Mouse (Mus musculus): ENCODE data around the gene G6pc3.
"Not testable (repeated sequence)": the region's sequence is repeated elsewhere in the genome, so short reads cannot be mapped to it uniquely, and the experiment has no call there.

The G6pc3 gene

DNA sequence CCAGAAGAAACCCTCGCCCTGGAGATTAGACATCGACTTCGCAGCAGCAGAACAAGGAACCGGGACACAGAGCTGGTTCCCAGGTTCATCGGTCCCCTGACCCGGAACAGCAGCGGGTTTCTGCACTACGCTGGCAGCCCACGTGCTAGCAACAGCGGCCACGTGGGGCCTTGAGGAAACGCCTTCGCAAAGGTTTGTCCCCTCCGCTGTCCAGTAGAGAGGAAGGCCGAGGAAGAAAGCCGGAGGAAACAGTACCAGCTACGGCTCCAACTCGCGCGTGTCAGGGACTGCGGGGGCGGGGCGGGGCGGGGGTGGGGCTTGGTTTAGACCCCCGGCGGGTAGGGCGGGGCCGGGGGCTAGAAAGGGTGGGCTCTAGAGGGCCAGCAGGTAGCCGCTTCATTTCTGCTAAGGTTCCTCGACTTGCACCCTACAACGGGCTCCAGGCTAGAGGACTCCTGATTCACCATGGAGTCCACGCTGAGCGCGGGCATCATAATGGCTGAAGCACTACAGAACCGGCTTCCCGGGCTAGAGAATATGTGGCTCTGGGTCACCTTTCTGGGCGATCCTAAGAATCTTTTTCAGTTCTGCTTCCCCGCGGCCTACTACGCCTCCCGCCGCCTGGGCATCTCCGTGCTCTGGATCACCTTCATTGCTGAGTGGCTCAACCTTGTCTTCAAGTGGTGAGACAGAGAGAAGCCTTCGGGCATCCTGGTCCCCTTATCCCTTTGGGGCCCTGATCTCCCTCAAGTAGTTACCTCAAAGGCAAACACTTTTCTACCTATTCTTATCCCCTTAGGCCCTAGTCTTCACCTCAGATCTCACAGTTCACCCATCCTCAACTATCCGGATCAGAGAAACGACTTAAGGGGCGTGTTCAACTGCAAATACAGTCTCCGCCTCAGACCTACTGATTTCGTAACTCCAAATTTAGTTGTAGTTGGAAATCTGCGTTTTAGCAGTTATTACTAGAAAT lies at the start of gene G6pc3:
Gene G6pc3, plus strand, starts transcription at position 160 of the 976 bp plus-strand sequence.
- no peak for DNase-seq (ENCODE audit: extremely low read depth, low read depth, low spot score)

DNA sequence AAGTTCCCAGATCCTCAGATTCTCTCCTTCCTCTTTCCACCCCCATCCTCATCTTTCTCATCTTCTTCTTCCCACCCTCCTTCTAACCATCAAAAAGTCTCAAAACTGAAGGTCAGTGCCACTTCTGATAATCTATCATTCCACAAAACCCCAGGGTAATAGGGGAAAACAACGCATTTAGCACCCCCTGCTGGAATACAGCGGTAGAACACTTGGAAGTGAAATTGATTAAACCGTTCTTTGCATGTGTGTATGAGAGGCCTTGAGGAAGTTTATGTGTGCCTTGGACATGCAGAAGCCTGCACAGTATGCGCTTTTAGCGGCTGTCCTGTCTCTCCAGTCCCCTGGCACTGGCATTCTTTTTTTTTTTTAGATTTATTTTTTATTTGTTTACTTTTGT lies 48.9 kb upstream of the G6pc3 start:
- DNase-seq (ENCODE audit: extremely low read depth, low read depth, low spot score) = no peak

DNA sequence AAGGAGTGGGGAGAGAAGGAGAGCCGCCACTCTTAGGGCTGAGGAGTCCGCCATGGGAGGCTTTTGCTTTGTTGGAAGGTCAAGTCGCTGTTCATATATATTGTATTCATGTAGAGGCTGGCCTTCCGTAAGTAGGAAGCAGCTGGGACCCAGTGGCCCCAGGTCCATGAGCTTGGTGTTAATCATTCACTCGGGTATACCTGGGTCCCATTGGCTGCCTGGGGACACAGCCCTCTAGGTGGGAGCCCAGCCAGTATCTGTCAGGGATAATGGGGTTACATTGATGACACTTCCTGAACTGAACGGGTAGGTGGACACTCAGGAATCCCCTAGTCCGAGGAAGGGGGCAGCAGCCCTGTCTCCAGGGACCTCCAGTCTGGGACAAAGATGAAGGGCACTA lies 47.1 kb upstream of the G6pc3 start:
- no peak for DNase-seq (ENCODE audit: extremely low read depth, low read depth, low spot score)

DNA sequence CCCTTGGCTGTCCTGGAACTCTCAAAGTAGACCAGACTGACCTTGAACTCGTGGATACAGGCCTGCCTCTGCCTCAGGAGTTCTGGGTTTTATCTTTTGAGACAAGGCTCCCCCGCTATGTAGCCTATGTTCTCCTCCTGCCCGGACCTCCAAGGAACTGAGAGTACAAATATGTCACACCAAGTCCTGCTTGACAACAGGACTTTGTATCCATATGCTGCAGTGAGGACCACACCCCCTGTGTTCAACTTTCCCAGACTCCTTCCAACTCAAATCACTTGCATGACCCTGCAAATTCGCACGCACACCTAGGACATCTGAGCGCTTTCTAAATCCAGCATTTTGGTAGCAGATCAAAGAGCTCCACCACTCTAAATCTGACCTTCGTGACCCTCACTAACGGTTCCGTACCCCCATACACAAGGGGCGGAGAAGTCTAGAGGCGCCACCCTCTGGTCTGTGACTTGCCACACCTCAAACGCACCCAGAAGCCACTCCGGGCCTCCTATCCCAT lies 44.4 kb upstream of the G6pc3 start:
- DNase-seq (ENCODE audit: extremely low read depth, low read depth, low spot score) = no peak

DNA sequence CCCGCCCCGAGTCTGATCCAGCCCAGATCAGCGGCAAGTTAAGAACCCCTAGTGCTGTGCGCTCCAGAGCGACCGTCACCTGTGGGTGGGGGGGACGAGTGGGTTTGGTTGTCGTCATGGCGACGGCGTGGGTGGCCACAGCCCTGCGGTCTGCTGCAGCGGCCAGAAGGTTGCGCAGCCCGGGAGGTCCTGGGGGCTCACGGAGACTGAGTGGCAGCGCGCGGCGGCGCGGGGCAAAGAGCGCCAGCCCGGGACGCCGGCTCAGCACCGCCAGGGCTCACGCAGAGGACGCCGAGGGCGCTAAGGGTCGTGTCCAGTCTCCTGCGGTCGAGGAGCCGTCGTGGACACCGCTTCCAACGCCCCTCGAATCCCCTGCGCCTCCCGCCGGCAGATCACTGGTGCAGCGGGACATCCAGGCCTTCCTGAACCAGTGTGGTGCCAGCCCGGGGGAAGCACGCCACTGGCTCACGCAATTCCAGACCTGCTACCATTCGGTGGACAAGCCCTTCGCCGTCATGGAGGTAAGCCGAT lies 43.9 kb upstream of the G6pc3 start, which contains the start of gene Nags:
Gene Nags, plus strand, starts transcription at position 43 of the 531 bp plus-strand sequence.
- DNase-seq (ENCODE audit: extremely low read depth, low read depth, low spot score) = no peak

DNA sequence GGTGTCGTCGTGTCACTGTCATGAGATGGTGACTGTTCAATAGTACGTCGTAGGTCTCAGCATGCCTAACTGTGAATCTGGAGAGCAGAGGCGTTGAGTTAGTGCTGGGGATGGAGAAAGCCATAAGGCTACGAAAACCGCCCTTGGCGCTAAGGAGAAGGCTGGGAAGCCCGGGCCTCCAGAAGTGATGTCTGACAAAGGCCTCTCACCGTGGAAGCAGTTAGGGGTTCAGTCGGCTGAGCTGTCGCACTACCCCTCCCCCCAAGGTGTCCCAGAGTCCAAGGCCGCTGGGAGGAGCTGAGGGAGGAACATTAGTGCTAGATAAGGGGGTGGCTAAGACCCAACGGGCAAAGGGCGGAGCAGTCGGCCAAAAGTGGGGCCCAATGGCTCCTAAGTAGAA lies 43.4 kb upstream of the G6pc3 start:
- no peak for DNase-seq (ENCODE audit: extremely low read depth, low read depth, low spot score)

DNA sequence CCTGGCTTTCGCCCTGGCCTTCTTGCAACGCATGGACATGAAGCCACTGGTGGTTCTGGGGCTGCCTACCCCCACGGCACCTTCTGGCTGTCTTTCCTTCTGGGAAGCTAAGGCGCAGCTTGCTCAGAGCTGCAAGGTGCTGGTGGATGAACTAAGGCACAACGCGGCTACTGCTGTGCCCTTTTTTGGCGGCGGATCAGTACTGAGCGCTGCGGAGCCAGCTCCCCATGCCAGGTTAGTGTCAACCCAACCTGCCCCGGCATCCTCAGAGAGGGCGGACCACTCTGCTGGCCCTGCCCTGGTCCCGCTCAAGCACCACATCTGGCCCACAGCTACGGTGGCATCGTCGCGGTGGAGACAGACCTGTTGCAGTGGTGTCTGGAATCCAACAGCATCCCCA lies 42.9 kb upstream of the G6pc3 start:
- no peak for DNase-seq (ENCODE audit: extremely low read depth, low read depth, low spot score)

DNA sequence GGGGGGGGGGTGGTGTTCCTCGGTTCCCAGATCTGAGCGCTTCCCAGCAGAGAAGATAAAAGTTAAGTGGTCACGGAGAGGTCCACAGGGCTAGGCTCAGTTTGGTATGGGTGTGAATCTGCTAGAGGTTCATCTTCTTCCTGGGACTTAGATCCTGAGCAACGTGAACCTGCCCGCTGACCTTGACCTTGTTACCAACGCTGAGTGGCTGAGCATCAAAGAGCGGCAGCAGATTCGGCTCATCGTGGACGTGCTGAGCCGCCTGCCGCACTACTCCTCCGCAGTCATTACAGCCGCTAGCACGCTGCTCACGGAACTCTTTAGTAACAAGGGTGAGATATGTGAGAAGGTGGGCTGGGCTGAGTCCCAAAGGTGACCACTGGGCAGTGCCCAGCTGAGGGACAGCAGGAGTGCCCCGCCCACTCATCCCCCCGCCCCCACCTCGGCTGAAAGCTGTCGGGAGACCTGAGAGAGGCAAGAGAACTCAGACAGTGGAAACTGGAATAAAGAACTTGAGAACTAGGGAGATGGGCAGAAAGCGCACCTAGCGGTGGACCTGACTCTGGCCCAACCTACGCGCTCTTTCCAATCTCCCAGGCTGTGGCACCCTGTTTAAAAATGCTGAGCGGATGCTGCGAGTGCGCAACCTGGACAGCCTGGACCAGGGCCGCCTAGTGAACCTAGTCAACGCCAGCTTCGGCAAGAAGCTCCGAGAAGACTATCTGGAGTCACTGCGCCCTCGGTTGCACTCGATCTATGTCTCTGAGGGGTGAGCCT lies 42.0 kb upstream of the G6pc3 start:
- DNase-seq (ENCODE audit: extremely low read depth, low read depth, low spot score) = no peak

DNA sequence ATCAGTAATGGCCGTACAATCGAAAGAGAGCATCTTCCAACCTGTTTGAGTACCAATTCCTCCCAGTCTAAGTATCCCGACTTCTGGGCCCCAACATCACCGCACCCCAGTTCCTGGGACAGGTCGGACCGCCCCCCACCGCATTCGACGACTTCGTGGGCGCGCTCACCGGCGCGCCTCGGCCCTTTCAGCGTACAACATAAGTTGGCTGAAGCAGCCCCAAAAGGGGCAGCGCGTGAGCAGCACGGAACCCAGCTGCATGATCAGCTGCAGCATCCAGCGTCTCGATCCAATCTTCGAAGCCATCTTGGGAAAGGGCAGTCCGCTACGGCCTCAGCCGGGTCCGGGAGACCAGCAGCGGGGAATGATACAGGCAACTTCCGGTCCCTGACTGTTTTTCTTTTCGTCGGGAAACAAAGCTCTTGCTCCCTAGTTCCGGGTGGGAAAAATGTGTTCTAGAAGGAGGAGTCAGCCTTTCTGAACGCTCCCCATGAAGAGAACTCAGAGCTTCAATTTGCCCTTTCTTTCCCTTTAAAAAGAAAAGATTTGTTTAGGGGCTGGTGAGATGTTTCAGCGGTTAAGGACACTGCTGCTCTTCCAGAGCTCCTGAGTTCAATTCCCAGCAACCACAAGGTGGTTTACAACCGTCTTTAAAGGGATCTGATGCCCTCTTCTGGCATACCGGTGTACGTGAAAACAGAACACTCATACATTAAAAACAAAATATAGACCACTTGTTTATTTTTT lies 33.2 kb upstream of the G6pc3 start, which contains the start of gene Tmem101:
Gene Tmem101, minus strand, starts transcription at position 366 of the 747 bp plus-strand sequence.
- DNase-seq (ENCODE audit: extremely low read depth, low read depth, low spot score) = peak; percentile 61

DNA sequence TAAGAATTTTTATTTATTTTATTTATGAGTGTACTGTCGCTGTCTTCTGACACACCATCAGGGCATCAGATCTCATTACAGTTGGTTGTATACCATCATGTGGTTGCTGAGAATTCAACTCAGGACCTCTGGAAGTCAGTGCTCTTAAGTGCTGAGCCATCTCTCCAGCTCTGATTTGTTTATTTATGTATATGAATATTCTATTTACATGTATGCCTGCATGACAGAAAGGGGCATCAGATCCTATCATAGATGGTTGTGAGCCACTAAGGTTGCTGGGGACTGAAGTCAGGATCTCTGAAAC lies 32.7 kb upstream of the G6pc3 start:
- DNase-seq (ENCODE audit: extremely low read depth, low read depth, low spot score) = no peak

DNA sequence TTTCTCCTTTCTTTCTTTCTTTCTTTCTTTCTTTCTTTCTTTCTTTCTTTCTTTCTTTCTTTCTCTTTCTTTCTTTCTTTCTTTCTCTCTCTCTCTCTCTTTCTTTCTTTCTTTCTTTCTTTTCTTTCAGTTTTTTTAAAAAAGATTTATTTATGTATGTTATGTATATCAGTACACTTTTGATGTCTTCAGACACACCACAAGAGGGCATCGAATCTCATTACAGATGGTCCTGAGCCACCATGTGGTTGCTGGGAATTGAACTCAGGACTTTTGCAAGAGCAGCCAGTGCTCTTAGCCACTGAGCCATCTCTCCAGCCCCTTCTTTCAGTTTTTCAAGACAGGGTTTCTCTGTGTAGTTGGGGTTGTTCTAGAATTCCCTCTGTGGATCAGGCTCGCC lies 31.4 kb upstream of the G6pc3 start:
- DNase-seq (ENCODE audit: extremely low read depth, low read depth, low spot score) = not testable (repeated sequence)

DNA sequence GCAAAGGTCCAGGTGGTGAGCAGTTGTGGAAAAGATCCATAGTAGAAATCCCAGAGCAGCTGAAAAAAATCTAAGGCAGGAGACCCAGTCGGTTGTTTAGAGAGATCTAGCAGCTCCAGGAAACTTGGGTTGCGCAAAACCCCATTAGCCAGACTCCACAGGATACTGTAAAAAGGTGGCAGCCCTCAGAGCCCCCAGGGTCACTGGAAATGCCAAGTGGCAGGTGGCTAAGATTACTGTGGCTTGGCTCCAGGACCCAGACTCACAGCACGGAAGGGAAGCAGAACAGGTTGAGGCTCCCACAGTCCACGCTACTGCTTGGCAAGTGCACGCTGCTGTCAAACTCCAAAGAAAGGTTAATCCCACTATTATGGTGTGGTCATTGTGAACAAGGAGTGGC lies 29.6 kb upstream of the G6pc3 start:
- DNase-seq (ENCODE audit: extremely low read depth, low read depth, low spot score) = peak; percentile 73

DNA sequence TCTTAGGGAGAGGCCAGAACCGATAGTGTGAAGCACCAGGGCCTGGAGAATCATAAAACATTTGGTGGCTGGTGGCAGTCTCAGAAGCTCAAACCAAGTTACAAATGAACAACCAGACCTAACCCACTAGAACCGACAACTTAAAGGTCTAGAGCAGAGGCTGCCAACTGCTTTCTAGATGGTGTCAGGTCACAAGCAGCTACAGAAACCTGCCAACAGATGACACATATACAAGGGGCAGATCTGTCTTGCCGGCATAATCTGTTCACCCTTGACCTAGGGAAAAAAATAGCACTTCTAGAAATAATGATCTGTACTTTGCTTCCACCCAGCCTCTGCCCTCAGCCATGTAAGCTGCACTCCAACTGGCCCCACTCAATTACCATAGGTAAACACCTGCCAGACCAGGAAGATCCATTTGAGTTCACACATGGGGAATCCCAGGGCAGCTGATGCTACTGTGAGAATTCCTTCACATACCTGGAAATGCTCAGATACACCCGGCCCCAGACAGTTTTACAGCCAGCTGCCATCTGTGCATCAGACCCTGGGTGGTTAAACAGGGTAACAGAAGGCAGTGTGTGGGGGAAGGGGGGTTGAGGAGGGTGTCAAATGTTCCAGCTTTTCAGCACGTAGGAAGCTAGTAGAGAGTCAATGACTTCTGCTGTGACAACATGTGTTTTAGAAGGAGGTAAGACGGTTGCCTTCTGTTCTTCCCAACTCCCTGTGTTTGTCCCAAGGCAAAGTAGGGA lies 23.3 kb upstream of the G6pc3 start:
- no peak for DNase-seq (ENCODE audit: extremely low read depth, low read depth, low spot score)

DNA sequence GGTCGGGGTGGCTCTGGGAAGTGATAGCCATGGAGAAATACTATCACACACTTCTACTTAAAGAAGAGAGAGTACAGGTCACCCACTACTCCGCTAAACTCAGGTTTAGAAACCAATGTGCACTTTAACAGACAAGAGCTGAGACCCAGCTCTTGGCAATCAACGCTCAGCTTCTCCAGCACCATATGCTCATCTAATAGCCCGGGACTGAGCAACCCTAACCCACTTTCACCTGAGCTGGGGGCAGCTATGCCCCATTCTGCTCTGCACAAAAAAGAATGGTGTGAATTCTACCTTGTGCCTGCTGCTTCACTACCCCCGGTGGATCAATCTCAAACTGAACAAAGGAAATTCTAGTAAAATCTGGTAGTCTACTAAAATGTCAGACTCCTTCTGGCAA lies 21.9 kb upstream of the G6pc3 start:
- no peak for DNase-seq (ENCODE audit: extremely low read depth, low read depth, low spot score)

DNA sequence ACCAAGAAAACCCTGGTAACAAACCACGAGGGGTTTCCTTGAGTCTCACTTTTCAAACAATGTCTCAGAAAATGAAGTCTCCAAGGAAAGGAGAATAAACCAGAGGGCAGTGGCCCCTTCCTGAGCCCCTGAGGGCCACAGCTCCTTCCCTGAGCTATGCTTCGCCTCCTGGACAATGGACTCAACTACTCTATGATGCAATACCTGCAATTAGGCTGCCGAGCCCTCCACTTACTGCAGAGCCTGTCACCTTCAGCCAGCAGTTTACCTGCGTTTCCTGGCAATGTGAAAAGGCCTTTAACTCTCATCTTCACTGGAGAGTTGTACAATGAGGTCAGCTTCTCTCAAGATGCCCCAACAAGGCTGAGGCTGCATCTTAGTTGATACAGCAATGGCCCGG lies 20.7 kb upstream of the G6pc3 start:
- DNase-seq (ENCODE audit: extremely low read depth, low read depth, low spot score) = no peak

DNA sequence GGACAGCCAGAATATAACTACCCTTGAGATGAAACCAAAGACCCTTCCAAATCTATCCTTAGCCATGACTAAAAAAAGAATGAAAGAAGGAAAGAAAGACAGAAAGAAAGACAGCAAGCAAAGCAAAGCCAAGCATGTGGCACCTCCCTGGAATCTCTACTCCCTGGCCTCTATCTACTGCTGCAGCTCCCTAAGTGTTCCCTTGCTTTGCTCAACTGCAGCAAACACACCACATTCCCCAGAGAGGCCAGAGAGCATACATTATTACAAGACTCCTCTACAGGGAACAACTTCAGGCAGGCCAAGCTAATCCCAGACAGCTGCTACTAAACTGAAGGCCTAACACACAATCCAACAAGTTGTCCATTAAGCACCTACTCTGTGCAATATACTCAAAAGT lies 9.6 kb upstream of the G6pc3 start:
- no peak for DNase-seq (ENCODE audit: extremely low read depth, low read depth, low spot score)

DNA sequence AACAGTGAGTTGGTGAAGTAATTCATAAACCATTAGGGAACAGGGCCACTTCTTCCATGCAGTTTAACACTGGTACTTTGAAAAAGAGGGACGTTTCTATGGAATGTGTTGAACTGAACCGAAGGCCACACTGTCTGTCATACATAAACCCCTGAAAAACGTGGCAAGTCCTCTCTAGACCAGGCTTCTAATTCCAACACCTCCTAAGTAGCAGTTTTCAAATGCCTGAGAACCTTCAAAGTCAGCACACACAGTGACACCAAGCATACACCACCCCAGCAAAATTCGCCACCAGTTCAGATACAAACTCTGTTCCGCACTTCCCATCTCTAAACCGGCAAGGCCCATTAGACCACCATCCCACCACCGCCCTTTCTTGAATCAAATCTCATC lies 5.2 kb upstream of the G6pc3 start:
- no peak for DNase-seq (ENCODE audit: extremely low read depth, low read depth, low spot score)

DNA sequence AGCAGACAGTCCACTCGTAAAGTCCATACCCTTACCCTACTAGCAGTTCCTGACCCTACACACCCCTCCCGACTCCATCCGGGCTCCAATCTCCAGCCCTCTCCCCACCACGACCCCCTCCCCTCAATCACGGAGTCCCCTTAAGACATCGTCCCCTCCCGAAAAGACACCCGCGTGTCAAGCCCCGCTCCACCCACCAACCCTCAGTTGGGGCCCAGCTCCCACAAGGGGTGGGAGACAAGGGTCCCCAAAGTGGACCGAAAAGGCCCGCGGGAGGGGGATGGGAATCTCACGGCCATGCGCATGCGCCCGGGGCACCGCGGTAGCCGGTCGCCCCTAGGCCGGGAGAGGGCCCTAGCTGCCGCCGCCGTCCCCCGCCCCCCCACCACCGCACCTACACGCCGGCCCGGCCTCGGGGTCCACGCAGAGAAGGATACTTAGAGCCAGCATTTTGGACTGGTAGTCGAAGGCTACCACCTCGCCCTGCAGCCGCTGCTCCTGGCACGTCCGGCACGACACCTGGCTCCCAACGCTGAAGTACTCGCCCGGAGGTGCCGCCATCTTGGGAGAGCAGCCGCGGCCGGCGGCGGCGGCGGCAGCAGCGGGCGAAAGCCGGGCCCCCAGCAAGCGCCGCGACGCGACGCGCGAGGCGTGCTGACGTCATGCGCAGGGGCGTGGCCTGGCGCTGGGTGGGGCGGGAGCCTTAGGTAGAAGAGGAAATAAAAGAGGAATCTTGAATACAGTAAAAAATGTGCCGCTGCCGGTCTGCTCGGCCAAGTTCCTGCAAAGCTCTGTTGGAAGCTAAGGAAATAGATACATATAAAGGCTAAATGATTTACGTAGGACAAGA lies 4.5 kb upstream of the G6pc3 start, which contains the start of gene Lsm12:
Gene Lsm12, minus strand, starts transcription at position 651 of the 850 bp plus-strand sequence.
- no peak for DNase-seq (ENCODE audit: extremely low read depth, low read depth, low spot score)

DNA sequence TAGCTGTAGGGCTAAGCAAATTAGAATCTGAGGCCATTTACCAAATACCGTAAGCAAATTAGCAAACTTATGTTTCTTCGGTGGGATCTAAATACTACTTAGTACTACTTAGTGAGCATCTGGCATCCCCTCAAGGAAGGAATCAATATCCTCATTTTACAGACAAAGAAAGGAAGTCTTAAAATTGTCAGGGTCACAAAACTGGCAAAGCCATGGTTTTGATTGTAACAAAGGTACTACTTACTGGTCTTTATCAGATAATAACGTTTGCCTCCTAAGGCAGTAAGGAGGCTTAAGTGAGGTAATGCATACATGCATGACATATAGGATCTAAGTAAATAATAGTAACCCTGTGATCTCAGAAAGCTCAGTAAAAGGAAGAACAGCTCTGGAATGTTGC lies 3.7 kb upstream of the G6pc3 start:
- no peak for DNase-seq (ENCODE audit: extremely low read depth, low read depth, low spot score)

All from fat pad, adult 2 months (tissue).